Mouse (Mus musculus) erythroblast, embryonic 14.5 days (primary cell): ENCODE measurements at regions not wholly inside any gene's neighbourhood (a gene's known extent, or its start where the extent isn't known, plus 50 kb on each side); places are given as distances from the start of the nearest gene placed in this dataset.

Experiments used
- GATA1 ChIP-seq: IDR thresholded peaks from 2 replicates; pipeline ENCODE4 v1.6.1; 2012; ENCODE audit warnings: low read length, inconsistent platforms, mixed read lengths
- TAL1 ChIP-seq: IDR thresholded peaks from 3 replicates; pipeline ENCODE4 v1.6.1; 2012; ENCODE audit warnings: low read length, inconsistent platforms, mixed read lengths

DNA sequence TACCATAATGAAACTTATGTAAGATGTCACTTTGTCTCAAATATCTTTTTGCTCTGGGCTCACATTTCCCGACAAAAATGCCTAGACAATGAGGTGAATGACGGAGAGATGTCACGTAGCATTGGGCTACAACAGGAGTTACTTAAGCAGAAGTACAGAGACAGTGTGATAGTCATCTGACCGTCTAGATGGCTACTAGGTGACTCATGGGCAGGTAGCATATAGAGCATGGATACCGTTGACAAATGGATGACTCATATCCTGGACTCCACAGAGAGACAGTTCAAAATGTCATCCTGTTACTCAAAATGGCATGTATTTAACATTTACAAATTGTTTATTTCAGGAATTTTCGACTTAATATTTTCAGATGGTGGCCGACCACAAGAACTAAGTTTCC lies 138.2 kb upstream of the Cited2 start:
- TF ChIP-seq TAL1: no peak
- no peak for TF ChIP-seq GATA1
